Mouse (Mus musculus): ENCODE data around the gene Emp2. TPM values are rescaled to one million over a fixed set of nuclear protein-coding genes. Genes with fewer than 3 reads are reported as not detected.
A peak's percentile ranks its signal among the peaks of the same experiment; 100 is the strongest.

The Emp2 gene
- polyA plus RNA-seq, 1 experiment = 22.3 TPM

- Histone ChIP-seq H3K36me3 (ENCODE audit: control insufficient read depth, insufficient read depth, low read length) (no peaks in the 10 kb centered on the region), H3K27me3 (replicated peaks; ENCODE audit: control insufficient read depth, insufficient read depth, low read length) (0 out of 2 replicates have a peak, but pooled peaks cover 1% of the 10 kb centered on the region), H3K4me3 (ENCODE audit: insufficient read depth, low read depth, low read length) (no peak overlapping the region), H3K27ac (ENCODE audit: insufficient read depth, low read depth, low read length) (no peak overlapping the region), H3K4me1 (ENCODE audit: control insufficient read depth, insufficient read depth, low read length) (no peaks in the 10 kb centered on the region)
- no peak for DNase-seq
- no peak for TF ChIP-seq POLR2A (IDR thresholded peaks at IDR 0.05; ENCODE audit: low read depth, low read length)
- TF ChIP-seq CTCF (conservative IDR thresholded peaks at IDR 0.05; ENCODE audit: insufficient read depth, insufficient read length, low read depth, low read length) = no peak
- WGBS = 84% methylated on average over 10 of the region's 10 CpGs
These were observed 2.9 kb upstream of the Emp2 start for GRCm38 (mm10) chr16:10316493-10317196.

- Histone ChIP-seq H3K27ac (ENCODE audit: insufficient read depth, low read depth, low read length) (no peak overlapping the region), H3K36me3 (ENCODE audit: control insufficient read depth, insufficient read depth, low read length) (no peaks in the 10 kb centered on the region), H3K27me3 (replicated peaks; ENCODE audit: control insufficient read depth, insufficient read depth, low read length) (0 out of 2 replicates have a peak, but pooled peaks cover 1% of the 10 kb centered on the region), H3K4me1 (ENCODE audit: control insufficient read depth, insufficient read depth, low read length) (no peaks in the 10 kb centered on the region), H3K4me3 (ENCODE audit: insufficient read depth, low read depth, low read length) (peak overlapping the region; percentile 78)
- TF ChIP-seq CTCF (conservative IDR thresholded peaks at IDR 0.05; ENCODE audit: insufficient read depth, insufficient read length, low read depth, low read length) = peak; percentile 12; the same call in 1 of the 2 replicates
- TF ChIP-seq POLR2A (IDR thresholded peaks at IDR 0.05; ENCODE audit: low read depth, low read length) = no peak
- no peak for DNase-seq
- 9% methylated on average over 15 of the region's 15 CpGs for WGBS
These were observed 542 bp downstream of the Emp2 start for GRCm38 (mm10) chr16:10313226-10313625.

GRCm38 (mm10) chr16:10311989-10312388, 1.8 kb downstream of the Emp2 start:
- no peaks in the 10 kb centered on the region for H3K36me3 ChIP-seq (ENCODE audit: control insufficient read depth, insufficient read depth, low read length)
- H3K27me3 ChIP-seq (replicated peaks; ENCODE audit: control insufficient read depth, insufficient read depth, low read length) = 0 out of 2 replicates have a peak, but pooled peaks cover 1% of the 10 kb centered on the region
- H3K4me1 ChIP-seq (ENCODE audit: control insufficient read depth, insufficient read depth, low read length) = no peaks in the 10 kb centered on the region
- no peak overlapping the region for H3K4me3 ChIP-seq (ENCODE audit: insufficient read depth, low read depth, low read length)
- no peak overlapping the region for H3K27ac ChIP-seq (ENCODE audit: insufficient read depth, low read depth, low read length)
- 69% methylated on average over 4 of the region's 4 CpGs for WGBS
- TF ChIP-seq POLR2A (IDR thresholded peaks at IDR 0.05; ENCODE audit: low read depth, low read length) = no peak
- no peak for TF ChIP-seq CTCF (conservative IDR thresholded peaks at IDR 0.05; ENCODE audit: insufficient read depth, insufficient read length, low read depth, low read length)
- DNase-seq = no peak

- no peak overlapping the region for H3K27ac ChIP-seq (ENCODE audit: insufficient read depth, low read depth, low read length)
- no peaks in the 10 kb centered on the region for H3K4me1 ChIP-seq (ENCODE audit: control insufficient read depth, insufficient read depth, low read length)
- DNase-seq = no peak
- TF ChIP-seq CTCF (conservative IDR thresholded peaks at IDR 0.05; ENCODE audit: insufficient read depth, insufficient read length, low read depth, low read length) (no peak), POLR2A (IDR thresholded peaks at IDR 0.05; ENCODE audit: low read depth, low read length) (no peak)
- H3K36me3 ChIP-seq (ENCODE audit: control insufficient read depth, insufficient read depth, low read length) = no peaks in the 10 kb centered on the region
- H3K4me3 ChIP-seq (ENCODE audit: insufficient read depth, low read depth, low read length) = no peak overlapping the region
- 53% methylated on average over 3 of the region's 3 CpGs for WGBS
- 0 out of 2 replicates have a peak, but pooled peaks cover 1% of the 10 kb centered on the region for H3K27me3 ChIP-seq (replicated peaks; ENCODE audit: control insufficient read depth, insufficient read depth, low read length)
These were observed 2.7 kb downstream of the Emp2 start for GRCm38 (mm10) chr16:10311086-10311485.

- H3K27me3 ChIP-seq (replicated peaks; ENCODE audit: control insufficient read depth, insufficient read depth, low read length) = 0 out of 2 replicates have a peak, but pooled peaks cover 1% of the 10 kb centered on the region
- WGBS = 77% methylated on average over 5 of the region's 5 CpGs
- DNase-seq = no peak
- no peak overlapping the region for H3K4me3 ChIP-seq (ENCODE audit: insufficient read depth, low read depth, low read length)
- TF ChIP-seq POLR2A (IDR thresholded peaks at IDR 0.05; ENCODE audit: low read depth, low read length) (no peak), CTCF (conservative IDR thresholded peaks at IDR 0.05; ENCODE audit: insufficient read depth, insufficient read length, low read depth, low read length) (no peak)
- no peak overlapping the region for H3K27ac ChIP-seq (ENCODE audit: insufficient read depth, low read depth, low read length)
- no peaks in the 10 kb centered on the region for H3K4me1 ChIP-seq (ENCODE audit: control insufficient read depth, insufficient read depth, low read length)
- no peaks in the 10 kb centered on the region for H3K36me3 ChIP-seq (ENCODE audit: control insufficient read depth, insufficient read depth, low read length)
These were observed 3.3 kb downstream of the Emp2 start for GRCm38 (mm10) chr16:10310507-10310906.

- Histone ChIP-seq H3K4me3 (ENCODE audit: insufficient read depth, low read depth, low read length) (no peak overlapping the region), H3K27me3 (replicated peaks; ENCODE audit: control insufficient read depth, insufficient read depth, low read length) (no peaks in the 10 kb centered on the region), H3K27ac (ENCODE audit: insufficient read depth, low read depth, low read length) (no peak overlapping the region), H3K36me3 (ENCODE audit: control insufficient read depth, insufficient read depth, low read length) (no peaks in the 10 kb centered on the region), H3K4me1 (ENCODE audit: control insufficient read depth, insufficient read depth, low read length) (no peaks in the 10 kb centered on the region)
- WGBS = 68% methylated on average over 5 of the region's 5 CpGs
- DNase-seq = no peak
- no peak for TF ChIP-seq CTCF (conservative IDR thresholded peaks at IDR 0.05; ENCODE audit: insufficient read depth, insufficient read length, low read depth, low read length)
- TF ChIP-seq POLR2A (IDR thresholded peaks at IDR 0.05; ENCODE audit: low read depth, low read length) = no peak
These were observed 6.4 kb downstream of the Emp2 start for GRCm38 (mm10) chr16:10307351-10307750.

DNA sequence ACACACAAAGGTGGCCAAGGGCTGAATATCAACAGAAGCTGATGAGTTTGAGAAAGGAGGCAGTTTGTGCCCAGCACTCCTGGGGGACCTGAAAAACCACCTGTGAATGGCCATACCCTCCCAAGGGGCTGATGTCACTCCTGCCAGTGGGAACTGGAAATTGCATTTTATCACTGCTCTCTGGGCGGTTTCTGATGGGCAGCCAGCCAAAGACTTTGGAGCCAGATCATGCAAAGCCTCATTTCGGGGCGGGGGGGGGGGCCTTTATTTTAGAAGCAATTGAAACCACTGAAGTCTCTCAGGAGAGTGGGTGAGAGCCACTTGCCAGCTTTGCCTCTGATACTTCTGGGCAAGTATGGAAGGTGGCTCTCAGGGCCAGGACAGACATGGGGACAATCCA, 7.7 kb downstream of the Emp2 start:
- DNase-seq = no peak
- no peaks in the 10 kb centered on the region for H3K36me3 ChIP-seq (ENCODE audit: control insufficient read depth, insufficient read depth, low read length)
- no peak for TF ChIP-seq POLR2A (IDR thresholded peaks at IDR 0.05; ENCODE audit: low read depth, low read length)
- TF ChIP-seq CTCF (conservative IDR thresholded peaks at IDR 0.05; ENCODE audit: insufficient read depth, insufficient read length, low read depth, low read length) = no peak
- no peak overlapping the region for H3K4me3 ChIP-seq (ENCODE audit: insufficient read depth, low read depth, low read length)
- 35% methylated on average over 3 of the region's 3 CpGs for WGBS
- no peaks in the 10 kb centered on the region for H3K27me3 ChIP-seq (replicated peaks; ENCODE audit: control insufficient read depth, insufficient read depth, low read length)
- H3K4me1 ChIP-seq (ENCODE audit: control insufficient read depth, insufficient read depth, low read length) = no peaks in the 10 kb centered on the region
- no peak overlapping the region for H3K27ac ChIP-seq (ENCODE audit: insufficient read depth, low read depth, low read length)
